Mouse (Mus musculus) megakaryocyte, embryonic 14.5 days (primary cell): ENCODE measurements at regions not wholly inside any gene's neighbourhood (a gene's known extent, or its start where the extent isn't known, plus 50 kb on each side); places are given as distances from the start of the nearest gene placed in this dataset.

Experiments used
- FLI1 ChIP-seq: IDR thresholded peaks from 2 replicates; pipeline ENCODE4 v1.6.1; 2012; ENCODE audit warnings: low read length, inconsistent platforms, mixed read lengths
- GATA1 ChIP-seq: IDR thresholded peaks from 3 replicates; pipeline ENCODE4 v1.6.1; 2012; ENCODE audit warnings: mixed read lengths, low read length, inconsistent platforms, borderline replicate concordance

- TF ChIP-seq GATA1 = no peak
- no peak for TF ChIP-seq FLI1
Observed at GRCm38 (mm10) chr9:61723021-61723581, 191.2 kb downstream of the Rplp1 start.
